Mouse (Mus musculus): ENCODE results near the gene Vars. TPM values are rescaled to one million over a fixed set of nuclear protein-coding genes. Genes with fewer than 3 reads are reported as not detected.
"Not testable (repeated sequence)": the region's sequence is repeated elsewhere in the genome, so short reads cannot be mapped to it uniquely, and the experiment has no call there.

Vars gene
- total RNA-seq, 2 experiments from 2014 or later = 49.8 to 64.8 TPM

- no peak for DNase-seq (ENCODE audit: low spot score in 2 of 2)
Observed at GRCm38 (mm10) chr17:35022541-35023060, 21.8 kb downstream of the Vars start.

DNA sequence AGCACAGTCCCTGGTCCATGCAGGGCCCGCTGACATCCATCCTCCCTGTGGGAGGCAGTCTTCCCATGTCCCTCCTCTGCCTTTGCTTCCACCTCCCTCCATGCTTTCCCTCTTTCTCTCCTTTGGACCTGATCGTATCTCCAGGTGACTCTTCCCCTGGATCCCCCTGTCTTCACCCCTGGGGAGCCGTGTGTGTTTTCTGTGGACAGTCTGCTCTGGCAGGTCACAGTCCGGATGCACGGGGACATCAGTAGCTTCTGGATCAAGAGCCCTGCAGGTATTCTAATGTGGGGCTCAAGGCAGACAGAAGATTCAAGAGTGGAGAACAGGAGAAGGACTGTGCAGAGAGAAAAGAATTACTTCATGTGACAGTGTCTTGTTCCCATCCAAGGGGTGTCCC, 22.4 kb downstream of the Vars start:
- DNase-seq (ENCODE audit: low spot score in 2 of 2) = no peak

GRCm38 (mm10) chr17:35023756-35024155, 23.0 kb downstream of the Vars start:
- no peak for DNase-seq (ENCODE audit: low spot score in 2 of 2)

- no peak for DNase-seq (ENCODE audit: low spot score in 2 of 2)
Observed at GRCm38 (mm10) chr17:35024261-35024660, 23.5 kb downstream of the Vars start.

GRCm38 (mm10) chr17:35024691-35025488, 24.1 kb downstream of the Vars start:
- no peak for DNase-seq (ENCODE audit: low spot score in 2 of 2)

- no peak for DNase-seq (ENCODE audit: low spot score in 2 of 2)
Observed at GRCm38 (mm10) chr17:35026206-35026605, 25.4 kb downstream of the Vars start.

- DNase-seq (ENCODE audit: low spot score in 2 of 2) = no peak
Observed at GRCm38 (mm10) chr17:35027277-35028068, 26.7 kb downstream of the Vars start, which contains the start of gene Sapcd1. TSS of gene Sapcd1 (minus strand) at chr17:35028016.

DNA sequence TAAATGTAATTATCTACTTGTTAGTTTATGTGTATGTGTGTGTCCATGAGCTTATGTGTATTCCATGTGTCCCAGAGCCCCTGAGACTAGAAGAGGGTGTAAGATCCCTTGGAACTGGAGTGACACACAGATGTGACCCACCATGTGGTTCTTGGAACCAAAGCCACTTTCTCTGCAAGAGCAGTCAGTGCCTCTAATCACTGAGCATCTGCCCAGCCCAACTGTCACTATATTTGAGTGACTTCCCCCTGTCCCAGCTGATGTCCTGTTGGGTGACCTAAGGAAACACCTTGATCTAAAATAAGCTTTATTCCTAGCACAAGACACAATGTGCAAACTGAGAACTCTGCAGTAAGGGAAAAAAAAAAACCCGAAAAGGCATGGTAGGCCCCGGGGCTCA, 27.5 kb downstream of the Vars start:
- no peak for DNase-seq (ENCODE audit: low spot score in 2 of 2)

DNA sequence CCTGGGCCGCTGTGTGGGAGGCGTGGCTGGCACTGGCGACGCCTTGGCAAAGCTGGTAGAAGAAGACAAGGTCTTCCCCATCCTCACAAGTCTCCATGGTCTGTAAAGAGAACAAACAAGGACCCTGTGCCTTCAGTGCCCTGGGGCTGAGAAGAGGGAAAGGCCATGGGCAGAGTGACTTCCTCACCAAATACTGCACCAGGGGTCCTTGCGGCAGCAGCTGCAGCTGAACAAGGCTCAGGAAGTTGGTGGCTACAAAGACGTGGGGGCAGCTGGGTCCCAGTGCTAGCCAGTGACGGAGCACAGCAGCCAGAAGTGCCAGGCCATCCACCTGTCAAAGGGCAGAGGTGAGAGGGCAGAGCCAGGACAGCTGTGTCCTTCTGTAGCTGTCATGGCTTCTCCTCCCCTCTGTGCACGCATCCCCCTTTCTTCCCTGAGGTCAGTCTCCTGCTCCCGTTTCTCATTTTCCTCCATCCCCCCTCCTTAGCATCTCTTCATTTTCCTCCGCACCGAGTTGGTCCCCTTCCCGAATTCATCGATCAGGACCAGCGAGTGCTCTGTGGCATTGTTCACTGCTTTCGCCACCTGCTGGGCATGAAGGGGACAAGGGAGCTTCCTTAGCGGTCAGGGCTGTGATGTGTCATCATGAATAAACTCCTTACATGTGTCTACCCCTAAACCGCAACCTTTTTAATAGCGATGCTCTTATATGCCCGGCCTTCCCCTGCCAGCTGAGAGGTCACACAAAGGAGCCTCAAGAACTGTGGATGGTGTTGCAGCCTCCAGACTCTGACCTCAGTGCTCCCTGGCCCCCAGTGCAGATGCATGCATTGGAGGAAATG, 29.1 kb downstream of the Vars start:
- DNase-seq (ENCODE audit: low spot score in 2 of 2) = no peak

DNA sequence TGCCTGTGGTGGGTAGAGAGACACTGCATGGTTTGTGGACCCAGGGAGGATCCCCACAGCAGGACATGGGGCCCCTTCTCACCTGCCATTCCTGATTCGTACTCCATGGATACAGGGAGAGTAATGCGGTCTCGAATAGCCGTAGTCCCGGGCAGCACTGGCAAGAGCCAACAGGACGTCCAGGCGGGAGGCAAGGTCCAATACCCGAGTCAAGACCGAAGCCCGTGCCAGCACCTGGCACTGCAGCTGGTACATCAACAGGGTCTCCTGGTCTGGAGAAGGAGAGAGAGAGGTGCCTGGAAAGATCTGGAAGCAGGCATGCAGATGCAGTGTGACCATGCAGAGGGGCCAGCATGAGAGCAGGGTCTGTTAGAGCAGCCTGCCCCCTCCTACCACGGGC, 30.5 kb downstream of the Vars start:
- DNase-seq (ENCODE audit: low spot score in 2 of 2) = no peak

DNA sequence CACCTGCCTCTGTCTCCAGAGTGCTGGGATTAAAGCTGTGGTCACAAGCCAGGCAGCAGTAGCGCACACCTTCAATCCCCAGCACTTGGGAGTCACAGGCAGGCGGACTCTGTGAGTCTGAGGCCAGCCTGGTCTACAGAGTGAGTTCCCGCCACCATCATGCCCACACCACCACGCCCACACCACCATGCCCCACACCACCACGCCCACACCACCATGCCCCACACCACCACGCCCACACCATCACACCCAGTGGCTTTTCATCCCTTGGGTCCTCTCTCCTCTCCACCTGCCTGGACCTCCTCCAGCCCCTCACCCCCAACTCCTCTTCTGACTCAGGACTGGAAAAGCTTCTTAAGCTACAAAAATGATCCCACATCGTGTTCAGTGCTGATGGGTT, 31.1 kb downstream of the Vars start:
- DNase-seq (ENCODE audit: low spot score in 2 of 2) = no peak

GRCm38 (mm10) chr17:35032323-35032870, 31.6 kb downstream of the Vars start:
- DNase-seq (ENCODE audit: low spot score in 2 of 2) = no peak

DNA sequence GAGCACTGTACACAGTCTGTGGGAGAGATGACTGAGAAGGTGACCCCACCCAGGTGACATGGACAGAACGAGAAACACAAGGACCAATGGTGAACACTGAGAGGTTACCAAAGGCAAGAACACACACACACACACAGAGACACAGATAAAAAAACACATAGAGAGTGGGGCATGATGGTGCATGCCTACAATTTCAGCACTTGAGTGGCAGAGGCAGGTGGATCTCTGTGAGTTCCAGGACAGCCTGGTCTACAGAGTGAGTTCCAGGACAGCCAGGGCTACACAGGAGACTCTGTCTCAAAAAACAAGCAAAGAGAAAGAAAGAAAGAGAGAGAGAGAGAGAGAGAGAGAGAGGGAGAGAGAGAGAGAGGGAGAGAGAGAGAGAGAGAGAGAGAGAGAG, 32.9 kb downstream of the Vars start:
- not testable (repeated sequence) for DNase-seq (ENCODE audit: low spot score in 2 of 2)

- no peak for DNase-seq (ENCODE audit: low spot score in 2 of 2)
Observed at GRCm38 (mm10) chr17:35034896-35035295, 34.1 kb downstream of the Vars start.

DNA sequence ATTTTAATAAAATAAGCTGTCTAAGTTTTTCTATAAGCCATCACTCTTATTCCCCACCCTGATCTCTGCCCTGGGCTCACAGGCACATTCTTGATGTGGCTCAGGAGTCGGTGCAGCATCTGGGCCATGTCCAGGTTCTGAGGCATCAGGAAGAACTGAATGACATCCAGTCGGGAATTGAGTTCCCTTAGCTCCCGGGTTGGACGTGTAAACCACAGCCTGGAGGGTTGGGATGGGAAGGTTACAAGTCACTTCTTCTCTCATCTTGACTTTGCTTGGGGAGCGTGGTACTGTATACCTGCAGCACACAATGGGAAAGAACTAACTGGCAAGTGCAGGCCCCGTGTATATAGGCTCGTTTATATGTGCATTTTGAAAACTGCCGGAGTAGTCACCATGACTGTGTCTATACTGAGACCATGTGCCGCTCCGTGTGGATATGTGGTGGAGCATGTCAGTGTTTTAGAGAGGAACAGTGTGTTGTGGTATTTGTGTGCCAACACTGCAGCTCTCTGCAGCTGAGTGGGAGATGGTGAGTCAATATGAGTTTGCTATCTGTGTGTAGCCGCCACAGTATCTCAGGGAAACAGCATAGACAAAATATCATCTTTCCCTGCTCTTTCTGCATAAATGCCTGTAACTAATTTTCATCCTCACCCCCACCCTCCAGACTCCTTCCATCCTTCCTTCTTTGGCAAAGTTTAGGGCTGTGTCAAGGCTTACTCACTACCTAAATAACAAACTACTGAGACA, 38.5 kb downstream of the Vars start:
- no peak for DNase-seq (ENCODE audit: low spot score in 2 of 2)

GRCm38 (mm10) chr17:35043794-35044193, 43.0 kb downstream of the Vars start:
- DNase-seq (ENCODE audit: low spot score in 2 of 2) = no peak

DNA sequence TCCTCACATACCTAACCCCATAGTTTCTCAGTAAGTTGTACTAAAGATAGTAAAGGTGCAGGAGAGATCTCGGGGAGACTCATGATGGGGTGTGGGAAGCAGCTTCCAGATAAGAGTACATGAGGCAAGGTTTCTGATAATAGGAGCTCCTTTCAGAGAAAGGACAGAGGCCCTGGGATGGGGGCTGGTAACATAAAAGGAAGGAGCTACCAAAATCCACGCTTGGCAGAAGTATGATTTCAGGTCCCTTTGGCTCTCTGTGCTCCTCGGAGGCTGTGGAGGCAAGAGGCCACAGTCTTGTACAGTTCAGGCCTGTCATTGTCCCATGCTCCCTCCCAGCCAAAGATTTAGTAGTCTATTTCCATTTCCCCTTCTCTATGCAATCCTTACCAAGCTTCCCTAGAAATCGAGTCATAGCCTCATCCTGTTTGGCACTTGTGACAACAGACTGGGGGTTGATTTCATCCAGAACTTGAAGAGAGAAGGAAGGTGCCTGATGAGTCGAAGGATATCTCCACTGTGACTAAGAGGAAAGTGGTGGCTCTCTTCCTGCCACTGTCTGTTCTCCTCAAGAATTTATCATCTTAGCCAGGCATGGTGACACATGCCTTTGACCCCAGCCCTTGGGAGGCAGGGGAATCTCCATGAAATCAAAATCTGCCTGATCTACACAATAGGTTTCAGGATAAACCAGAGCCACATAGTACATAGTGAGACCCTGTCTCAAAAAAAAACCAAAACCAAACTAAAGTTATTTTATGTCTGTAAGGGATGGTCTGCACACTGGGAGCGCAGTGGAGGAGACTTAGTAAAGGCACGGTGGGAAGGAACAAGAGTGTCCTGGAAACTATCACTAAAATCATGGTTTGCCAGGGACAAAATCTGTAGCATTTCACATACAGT, 44.4 kb downstream of the Vars start:
- DNase-seq (ENCODE audit: low spot score in 2 of 2) = no peak

DNA sequence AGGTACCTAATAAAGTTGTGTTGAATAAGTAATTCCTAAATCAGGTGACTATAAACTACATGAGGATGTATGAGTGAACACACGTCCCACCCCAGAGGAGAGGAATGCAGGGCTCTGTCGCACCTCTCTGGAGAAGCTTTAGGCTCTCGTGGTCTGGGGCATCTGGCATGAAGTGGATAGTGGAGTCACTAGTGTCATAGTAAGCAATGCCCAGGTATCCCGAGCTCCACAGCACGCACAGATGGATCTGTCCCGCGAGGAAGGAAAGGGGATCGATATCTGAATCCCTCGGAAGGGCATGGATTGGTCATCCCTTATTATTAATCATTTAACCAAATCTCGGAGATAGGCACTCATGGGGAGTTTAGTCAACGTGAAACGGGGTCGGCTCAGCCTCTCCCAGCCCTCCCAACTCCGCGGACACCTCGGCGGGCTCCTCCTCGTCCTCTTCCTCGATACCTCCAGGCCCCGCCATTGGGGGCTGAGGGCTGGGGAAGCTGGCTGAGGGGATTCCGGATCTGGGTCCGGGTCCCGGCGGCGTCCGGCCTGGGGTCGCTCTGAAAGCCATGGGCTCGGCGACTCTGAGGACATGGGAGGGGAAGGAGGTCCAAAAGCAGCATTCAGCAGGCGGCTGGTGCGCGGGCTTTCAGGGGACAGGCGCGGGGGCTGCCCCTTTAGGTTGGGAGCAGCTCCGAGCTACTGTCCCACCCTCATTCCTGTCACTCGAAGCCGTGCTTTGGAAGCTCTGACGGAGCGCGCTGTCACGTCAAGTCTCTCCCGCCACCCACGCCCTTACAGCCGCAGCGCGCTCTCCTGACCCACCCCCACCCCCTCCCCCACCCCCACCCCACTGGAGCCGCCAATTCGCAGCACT, 45.3 kb downstream of the Vars start:
- no peak for DNase-seq (ENCODE audit: low spot score in 2 of 2)

Data from adrenal gland, adult 18-20 months (tissue).